Mouse (Mus musculus) lung, embryonic 15.5 days (tissue): Measurements from ENCODE around the gene Simc1. TPM values are rescaled to one million over a fixed set of nuclear protein-coding genes. Genes with fewer than 3 reads are reported as not detected.

Experiments
- ATAC-seq: fragments of 200-750 bp; cut with Nextera tagmentation; 2 replicates; pipeline ENCODE4 v1.8.0; 2017; ENCODE audit warnings: moderate number of reproducible peaks, borderline replicate concordance; ENCODE audit not compliant: low FRiP score, low TSS enrichment; ENCODE audit errors: extremely low read depth
- H3K27ac ChIP-seq: fragments of 300-500 bp; sonication (generic); 2 replicates; pipeline ENCODE4 v1.5.1; 2015; ENCODE audit warnings: moderate library complexity, mild to moderate bottlenecking, inconsistent platforms
- H3K27me3 ChIP-seq: fragments of 300-500 bp; sonication (generic); 2 replicates; pipeline ENCODE4 v1.6.1; 2015; ENCODE audit warnings: inconsistent platforms
- H3K36me3 ChIP-seq: fragments of 300-500 bp; sonication (generic); 2 replicates; pipeline ENCODE4 v1.6.1; 2015; ENCODE audit warnings: inconsistent platforms
- H3K4me1 ChIP-seq: fragments of 300-500 bp; sonication (generic); 2 replicates; pipeline ENCODE4 v1.6.1; 2015; ENCODE audit warnings: inconsistent platforms
- H3K4me2 ChIP-seq: fragments of 300-500 bp; sonication (generic); 2 replicates; pipeline ENCODE4 v1.6.1; 2015; ENCODE audit warnings: inconsistent platforms, mild to moderate bottlenecking, moderate library complexity
- H3K4me3 ChIP-seq: fragments of 300-500 bp; sonication (generic); 2 replicates; pipeline ENCODE4 v1.5.1; 2015; ENCODE audit warnings: mild to moderate bottlenecking, inconsistent platforms
- H3K9ac ChIP-seq: fragments of 300-500 bp; sonication (generic); 2 replicates; pipeline ENCODE4 v1.6.1; 2015; ENCODE audit warnings: inconsistent platforms
- H3K9me3 ChIP-seq: fragments of 300-500 bp; sonication (generic); 2 replicates; pipeline ENCODE4 v1.6.1; 2016; ENCODE audit warnings: inconsistent platforms
- WGBS: fragments of 180-500 bp; shearing (Covaris S2); methylation state at CpG from one replicate; pipeline ENCODE4 v1.1.7; 2015; 5-methylcytosine and 5-hydroxymethylcytosine counted together
- microRNA-seq: library from miRNA; unstranded; fragments of <30 nt; microRNA quantifications from one replicate; pipeline ENCODE4, GENCODE M21; 2016
- polyA plus RNA-seq: library from polyadenylated mRNA; unstranded; fragments of >200 nt; fragmentation: Nextera tagmentation; extraction: Ambion mirVana; gene quantifications from 2 replicates; pipeline ENCODE4 v1.2.1, GENCODE M21; 2015

Gene Simc1
- polyA plus RNA-seq, 1 experiment from 2014 or later: 9.7 TPM

- WGBS: 84% methylated on average over 8 of the region's 8 CpGs
These were observed 88.3 kb downstream of the Simc1 start for GRCm38 (mm10) chr13:54591776-54592356.

GRCm38 (mm10) chr13:54593617-54594016 lies 90.0 kb downstream of the Simc1 start:
- no peak for ATAC-seq
- WGBS: 78% methylated on average over 11 of the region's 11 CpGs
- no peak overlapping the region for H3K4me3 ChIP-seq
- no peaks in the 10 kb centered on the region for H3K27me3 ChIP-seq
- no peaks in the 10 kb centered on the region for H3K9me3 ChIP-seq
- H3K9ac ChIP-seq: no peak overlapping the region
- H3K4me2 ChIP-seq: no peak overlapping the region
- no peak overlapping the region for H3K27ac ChIP-seq
- peaks cover 24% of the 10 kb centered on the region for H3K4me1 ChIP-seq
- peaks cover 7% of the 10 kb centered on the region; the same call in 1 of the 2 replicates for H3K36me3 ChIP-seq

More at GRCm38 (mm10) chr13:54591776-54592356, 88.3 kb downstream of the Simc1 start:
- Histone ChIP-seq H3K9ac (no peak overlapping the region), H3K9me3 (no peaks in the 10 kb centered on the region), H3K27ac (no peak overlapping the region), H3K4me2 (no peak overlapping the region), H3K36me3 (peaks cover 12% of the 10 kb centered on the region), H3K4me3 (peak overlapping the region; percentile 97; the same call in 1 of the 2 replicates), H3K4me1 (peaks cover 25% of the 10 kb centered on the region), H3K27me3 (no peaks in the 10 kb centered on the region)
- ATAC-seq: no peak

- peaks cover 13% of the 10 kb centered on the region for H3K4me1 ChIP-seq
- no peaks in the 10 kb centered on the region for H3K9me3 ChIP-seq
- H3K27ac ChIP-seq: no peak overlapping the region; the same call in 1 of the 2 replicates
- no peak overlapping the region for H3K9ac ChIP-seq
- no peak overlapping the region for H3K4me3 ChIP-seq
- peaks cover 7% of the 10 kb centered on the region; the same call in 1 of the 2 replicates for H3K36me3 ChIP-seq
- no peak overlapping the region for H3K4me2 ChIP-seq
- no peaks in the 10 kb centered on the region for H3K27me3 ChIP-seq
- ATAC-seq: no peak
- 69% methylated on average over 8 of the region's 8 CpGs for WGBS
These were observed 92.6 kb downstream of the Simc1 start for GRCm38 (mm10) chr13:54596107-54596690.

- Histone ChIP-seq H3K9me3 (no peaks in the 10 kb centered on the region), H3K27ac (no peak overlapping the region; the same call in 1 of the 2 replicates), H3K36me3 (peaks cover 7% of the 10 kb centered on the region; the same call in 1 of the 2 replicates), H3K4me1 (peaks cover 7% of the 10 kb centered on the region; the same call in 1 of the 2 replicates), H3K9ac (no peak overlapping the region), H3K4me3 (no peak overlapping the region), H3K4me2 (no peak overlapping the region), H3K27me3 (no peaks in the 10 kb centered on the region)
- no peak for ATAC-seq
- WGBS: 42% methylated on average over 5 of the region's 5 CpGs
These were observed 93.3 kb downstream of the Simc1 start for GRCm38 (mm10) chr13:54596870-54597269.

- Histone ChIP-seq H3K9me3 (no peaks in the 10 kb centered on the region), H3K9ac (no peak overlapping the region), H3K27me3 (no peaks in the 10 kb centered on the region), H3K4me2 (no peak overlapping the region), H3K4me3 (no peak overlapping the region), H3K4me1 (peaks cover 7% of the 10 kb centered on the region; the same call in 1 of the 2 replicates), H3K36me3 (no peaks in the 10 kb centered on the region), H3K27ac (no peak overlapping the region)
- no peak for ATAC-seq
- 88% methylated on average over 12 of the region's 12 CpGs for WGBS
These were observed 95.1 kb downstream of the Simc1 start for GRCm38 (mm10) chr13:54598622-54599143.

Small RNA genes within 50 kb of the gene (microRNA-seq; reads per million reads assigned to microRNA genes)
- not detected for gene Gm24195

Other genes starting within 250 kb of the Simc1 start
- 5.4 and 5.6 TPM in 2 replicates for gene Cplx2, start 132.4 kb upstream of the Simc1 start, polyA plus RNA-seq
- 121 and 129 TPM in 2 replicates for gene Thoc3, start 34.9 kb upstream of the Simc1 start, polyA plus RNA-seq
- 126 and 127 TPM in 2 replicates for gene 4833439L19Rik, start 61.7 kb downstream of the Simc1 start, polyA plus RNA-seq
- gene Arl10, start 71.2 kb downstream of the Simc1 start, polyA plus RNA-seq: 27.7 and 30.9 TPM in 2 replicates
- gene Nop16, start 86.3 kb downstream of the Simc1 start, polyA plus RNA-seq: 78.2 and 78.8 TPM in 2 replicates
- 170 and 188 TPM in 2 replicates for gene Higd2a, start 86.4 kb downstream of the Simc1 start, polyA plus RNA-seq
- 43.2 and 45.1 TPM in 2 replicates for gene Cltb, start 107.6 kb downstream of the Simc1 start, polyA plus RNA-seq
- gene Faf2, start 118.0 kb downstream of the Simc1 start, polyA plus RNA-seq: 72.7 and 82.9 TPM in 2 replicates
- gene Rnf44, start 190.1 kb downstream of the Simc1 start, polyA plus RNA-seq: 52.2 and 53.0 TPM in 2 replicates
- 0.10 and 0.13 TPM in 2 replicates for gene Cdhr2, start 197.7 kb downstream of the Simc1 start, polyA plus RNA-seq
- gene Gprin1, start 246.1 kb downstream of the Simc1 start, polyA plus RNA-seq: 0.24 and 0.42 TPM in 2 replicates